ENCODE assay signal across 16 mouse cellular contexts in the genomic region with DNA sequence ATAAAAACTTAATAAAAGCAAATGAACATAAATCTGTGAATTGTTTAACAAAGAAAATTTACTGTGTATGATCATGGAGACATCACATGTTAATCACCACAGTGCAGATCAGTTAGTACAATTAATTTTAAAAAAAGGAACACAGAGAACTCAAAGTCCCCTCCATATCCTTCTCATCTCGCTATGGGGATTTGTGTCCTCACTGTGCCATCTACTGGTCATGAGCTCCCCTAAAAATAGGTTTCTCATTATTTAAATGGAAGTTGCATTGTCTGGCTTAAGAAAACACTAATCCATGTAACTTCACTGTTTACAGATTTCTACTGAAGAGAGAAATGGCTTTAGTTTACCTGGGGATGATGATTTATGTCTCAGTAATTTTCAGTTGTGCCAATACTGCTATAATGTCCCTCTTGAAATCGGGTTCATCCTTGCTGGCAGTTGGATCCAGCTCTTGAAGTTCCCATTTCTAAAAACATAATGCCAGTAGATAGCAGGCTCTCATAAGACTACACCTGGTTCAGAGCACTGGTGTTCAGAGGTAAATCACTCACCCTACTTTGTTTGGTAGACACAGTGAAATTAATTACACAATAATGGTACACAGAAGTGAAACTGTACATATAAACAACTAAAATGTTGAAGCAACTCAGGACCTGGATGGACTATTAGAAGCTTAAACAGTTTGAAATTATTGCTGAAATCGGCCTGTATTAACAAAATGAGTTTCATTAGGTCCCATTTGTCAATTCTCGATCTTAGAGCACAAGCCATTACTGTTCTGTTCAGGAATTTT.
"Had no signal": no experiment of that assay in that cellular context is flagged by ENCODE, and none has a peak within 500 bp of the region (broad histone marks: within the 10 kb centered on the region; RNA-seq: fewer than 3 reads in every experiment).

No protein-coding gene starts in this region.

- H3K4me1 ChIP-seq: limb, embryonic 15.5 days; liver, embryonic 13.5 days; midbrain, embryonic 15.5 days; neural tube, embryonic 13.5 days had no signal

- DNase-seq: kidney, adult 18-20 months; kidney, postnatal 10 days; kidney, postnatal 4 days; liver, embryonic 13.5 days; lung, adult 18-20 months; retina, postnatal 1 day; right cerebral cortex, postnatal 4 days; spleen, adult 18-20 months; thymus, postnatal 25 days had no signal

- H3K4me3 ChIP-seq: layer of hippocampus, adult 2 months; left cerebral cortex, adult 2 months; limb, embryonic 15.5 days; liver, embryonic 13.5 days; megakaryocyte, embryonic 14.5 days; midbrain, embryonic 15.5 days; neural tube, embryonic 13.5 days had no signal

- H3K4me2 ChIP-seq: limb, embryonic 15.5 days; liver, embryonic 13.5 days; midbrain, embryonic 11.5 days; midbrain, embryonic 15.5 days; neural tube, embryonic 13.5 days had no signal

- ATAC-seq: midbrain, embryonic 15.5 days had no signal

- H3K27me3 ChIP-seq: limb, embryonic 15.5 days; liver, embryonic 13.5 days; megakaryocyte, embryonic 14.5 days; midbrain, embryonic 15.5 days; neural tube, embryonic 13.5 days had no signal

- H3K27ac ChIP-seq: layer of hippocampus, adult 2 months; left cerebral cortex, adult 2 months; limb, embryonic 15.5 days; liver, embryonic 13.5 days; midbrain, embryonic 15.5 days; neural tube, embryonic 13.5 days had no signal

- H3K36me3 ChIP-seq: limb, embryonic 15.5 days; liver, embryonic 13.5 days; midbrain, embryonic 15.5 days; neural tube, embryonic 13.5 days had no signal

- H3K9me3 ChIP-seq: limb, embryonic 15.5 days; megakaryocyte, embryonic 14.5 days had no signal

- H3K9ac ChIP-seq: limb, embryonic 15.5 days; liver, embryonic 13.5 days; midbrain, embryonic 15.5 days; neural tube, embryonic 13.5 days had no signal
